Mouse (Mus musculus) left cerebral cortex, postnatal 25 days (tissue): ENCODE measurements around the gene Sh3gl3. TPM values are rescaled to one million over a fixed set of nuclear protein-coding genes. Genes with fewer than 3 reads are reported as not detected.

Experiments used
- DNase-seq, 2 experiments: peaks; one replicate each; pipeline ENCODE4 v3.0.0; 2022; ENCODE audit warnings: low spot score in 2 of 2, mixed read lengths in 1 of 2
- intact Hi-C: fragments of 180-260 bp; cut with DNase I; formaldehyde crosslinking; loops from one replicate; pipeline ENCODE4 v1.15.1; 2025
- total RNA-seq, 2 experiments: library from RNA; stranded (reverse); gene quantifications; 2 replicates each; pipeline ENCODE4 v1.2.3; 2021

The Sh3gl3 gene
- total RNA-seq, 2 experiments from 2014 or later = 50.8 to 58.9 TPM

- DNase-seq = no peak
- intact Hi-C loops = loop anchor here (5.0 kb wide), 1 partner anchor 164 kb away; no protein-coding TSS in a partner anchor
Measured at GRCm38 (mm10) chr7:82338532-82338931, 164.9 kb downstream of the Sh3gl3 start.

GRCm38 (mm10) chr7:82339214-82339613 is 165.6 kb downstream of the Sh3gl3 start:
- intact Hi-C loops = loop anchor here (5.0 kb wide), 1 partner anchor 163 kb away; no protein-coding TSS in a partner anchor
- DNase-seq = peak in 1 of 2 experiments; percentile 5

GRCm38 (mm10) chr7:82341476-82341875 is 167.8 kb downstream of the Sh3gl3 start:
- intact Hi-C loops = no loop called here
- DNase-seq = no peak

GRCm38 (mm10) chr7:82346706-82347105 is 173.1 kb downstream of the Sh3gl3 start:
- intact Hi-C loops = no loop called here
- no peak for DNase-seq

- intact Hi-C loops = no loop called here
- no peak for DNase-seq
Measured at GRCm38 (mm10) chr7:82349796-82350195, 176.2 kb downstream of the Sh3gl3 start.

- DNase-seq = no peak
- intact Hi-C loops = no loop called here
Measured at GRCm38 (mm10) chr7:82350421-82350820, 176.8 kb downstream of the Sh3gl3 start.

Other genes starting within 250 kb of the Sh3gl3 start
- 10 to 100 TPM; 71.9 to 73.0 TPM for gene Hdgfl3, start 239.4 kb upstream of the Sh3gl3 start, total RNA-seq
- not detected for gene Bnc1, start 181.5 kb upstream of the Sh3gl3 start, total RNA-seq
- gene Adamtsl3, start 161.9 kb downstream of the Sh3gl3 start, total RNA-seq = 1 to 10 TPM; 2.0 to 2.6 TPM